Mouse (Mus musculus) cortical plate, adult 2 months (tissue): ENCODE data around the gene Txnip. TPM values are rescaled to one million over a fixed set of nuclear protein-coding genes. Genes with fewer than 3 reads are reported as not detected.
A peak's percentile ranks its signal among the peaks of the same experiment; 100 is the strongest.

Source experiments
- H3K27ac ChIP-seq: fragments of 200-500 bp; 2 replicates; pipeline ENCODE4 v1.5.1; 2012; ENCODE audit warnings: low read length, control low read depth, inconsistent platforms; ENCODE audit not compliant: insufficient read depth
- H3K4me1 ChIP-seq: fragments of 200-500 bp; 2 replicates; pipeline ENCODE4 v1.6.1; 2011; ENCODE audit warnings: low read length; ENCODE audit not compliant: control insufficient read depth, insufficient read depth
- H3K4me3 ChIP-seq: fragments of 200-500 bp; 2 replicates; pipeline ENCODE4 v1.5.1; 2011; ENCODE audit warnings: mild to moderate bottlenecking, low read length, control low read depth; ENCODE audit not compliant: insufficient read depth
- CTCF ChIP-seq: fragments of 200-500 bp; IDR thresholded peaks from 2 replicates; pipeline ENCODE4 v1.5.1; 2011; ENCODE audit warnings: mild to moderate bottlenecking, control low read depth, low read length; ENCODE audit not compliant: insufficient read depth; ENCODE audit errors: extremely low read depth
- POLR2A ChIP-seq: fragments of 200-500 bp; IDR thresholded peaks from 2 replicates; pipeline ENCODE4 v1.6.1; 2011; ENCODE audit warnings: mild to moderate bottlenecking, low read length, control low read depth; ENCODE audit not compliant: insufficient read depth; ENCODE audit errors: extremely low read depth
- polyA plus RNA-seq: library from polyadenylated mRNA; depleted of rRNA; stranded (reverse); fragments of >200 nt; gene quantifications from 2 replicates; pipeline ENCODE4 v1.2.3, GENCODE M21; 2012

Txnip gene
- polyA plus RNA-seq, 1 experiment = 38.5 TPM

- no peaks in the 10 kb centered on the region; the same call in 1 of the 2 replicates for H3K4me1 ChIP-seq
- H3K27ac ChIP-seq = peak overlapping the region; percentile 72; the same call in 1 of the 2 replicates
- TF ChIP-seq CTCF = no peak
- no peak for TF ChIP-seq POLR2A
- peak overlapping the region; percentile 68 for H3K4me3 ChIP-seq
Measured at GRCm38 (mm10) chr3:96558668-96559196, 975 bp downstream of the Txnip start.

GRCm38 (mm10) chr3:96559398-96559910, 1.7 kb downstream of the Txnip start:
- Histone ChIP-seq H3K4me1 (no peaks in the 10 kb centered on the region; the same call in 1 of the 2 replicates), H3K27ac (no peak overlapping the region)

GRCm38 (mm10) chr3:96559911-96560850, 2.4 kb downstream of the Txnip start:
- Histone ChIP-seq H3K4me1 (no peaks in the 10 kb centered on the region; the same call in 1 of the 2 replicates), H3K4me3 (peak overlapping the region; percentile 68), H3K27ac (no peak overlapping the region)
- TF ChIP-seq POLR2A (no peak), CTCF (no peak)

More at GRCm38 (mm10) chr3:96559398-96559910, 1.7 kb downstream of the Txnip start:
- peak overlapping the region; percentile 68 for H3K4me3 ChIP-seq
- no peak for TF ChIP-seq POLR2A
- TF ChIP-seq CTCF = no peak

GRCm38 (mm10) chr3:96560881-96561668, 3.3 kb downstream of the Txnip start:
- Histone ChIP-seq H3K4me1 (no peaks in the 10 kb centered on the region; the same call in 1 of the 2 replicates), H3K4me3 (peak overlapping the region; percentile 68)

GRCm38 (mm10) chr3:96561946-96562681, 4.4 kb downstream of the Txnip start:
- TF ChIP-seq POLR2A (no peak), CTCF (no peak)
- H3K27ac ChIP-seq = peak overlapping the region; percentile 35; the same call in 1 of the 2 replicates
- no peak overlapping the region for H3K4me3 ChIP-seq
- no peaks in the 10 kb centered on the region for H3K4me1 ChIP-seq

More at GRCm38 (mm10) chr3:96560881-96561668, 3.3 kb downstream of the Txnip start:
- no peak for TF ChIP-seq POLR2A
- TF ChIP-seq CTCF = no peak
- H3K27ac ChIP-seq = peak overlapping the region; percentile 41; the same call in 1 of the 2 replicates

- Histone ChIP-seq H3K4me1 (no peaks in the 10 kb centered on the region), H3K27ac (no peak overlapping the region), H3K4me3 (no peak overlapping the region)
- TF ChIP-seq CTCF (no peak), POLR2A (no peak)
Measured at GRCm38 (mm10) chr3:96563267-96563666, 5.5 kb downstream of the Txnip start.

- H3K4me3 ChIP-seq = no peak overlapping the region
- no peak for TF ChIP-seq CTCF
- TF ChIP-seq POLR2A = no peak
- peak overlapping the region; percentile 74; the same call in 1 of the 2 replicates for H3K27ac ChIP-seq
- no peaks in the 10 kb centered on the region for H3K4me1 ChIP-seq
Measured at GRCm38 (mm10) chr3:96563911-96564632, 6.3 kb downstream of the Txnip start.

GRCm38 (mm10) chr3:96564633-96565032, 6.9 kb downstream of the Txnip start:
- H3K4me3 ChIP-seq = no peak overlapping the region
- H3K4me1 ChIP-seq = no peaks in the 10 kb centered on the region
- H3K27ac ChIP-seq = peak overlapping the region; percentile 74; the same call in 1 of the 2 replicates
- TF ChIP-seq POLR2A (no peak), CTCF (no peak)
